Mouse (Mus musculus) liver, embryonic 13.5 days (tissue): ENCODE data around the gene S100a13. TPM values are rescaled to one million over a fixed set of nuclear protein-coding genes. Genes with fewer than 3 reads are reported as not detected.
A peak's percentile ranks its signal among the peaks of the same experiment; 100 is the strongest.

ENCODE experiments used
- ATAC-seq: fragments of 200-750 bp; cut with Nextera tagmentation; 2 replicates; pipeline ENCODE4 v1.8.0; 2017; ENCODE audit warnings: low read depth, mild to moderate bottlenecking, moderate number of reproducible peaks, moderate library complexity
- DNase-seq: peaks from one replicate; pipeline ENCODE4 v3.0.0; 2022
- H3K27ac ChIP-seq: fragments of 300-500 bp; sonication (generic); 2 replicates; pipeline ENCODE4 v1.5.1; 2015; ENCODE audit warnings: moderate library complexity, mild to moderate bottlenecking, inconsistent platforms
- H3K27me3 ChIP-seq: fragments of 300-500 bp; sonication (generic); 2 replicates; pipeline ENCODE4 v1.6.1; 2015; ENCODE audit warnings: mild to moderate bottlenecking, inconsistent platforms
- H3K36me3 ChIP-seq: fragments of 300-500 bp; sonication (generic); 2 replicates; pipeline ENCODE4 v1.6.1; 2015; ENCODE audit warnings: mild to moderate bottlenecking, inconsistent platforms
- H3K4me1 ChIP-seq: fragments of 300-500 bp; sonication (generic); replicated peaks from 2 replicates; pipeline ENCODE4 v1.6.1; 2015; ENCODE audit warnings: inconsistent platforms
- H3K4me2 ChIP-seq: fragments of 300-500 bp; sonication (generic); 2 replicates; pipeline ENCODE4 v1.6.1; 2015; ENCODE audit warnings: inconsistent platforms, mild to moderate bottlenecking, moderate library complexity
- H3K4me3 ChIP-seq: fragments of 300-500 bp; sonication (generic); replicated peaks from 2 replicates; pipeline ENCODE4 v1.5.1; 2015; ENCODE audit warnings: mild to moderate bottlenecking, inconsistent platforms
- H3K9ac ChIP-seq: fragments of 300-500 bp; sonication (generic); 2 replicates; pipeline ENCODE4 v1.6.1; 2015; ENCODE audit warnings: mild to moderate bottlenecking, inconsistent platforms
- H3K9me3 ChIP-seq: fragments of 300-500 bp; sonication (generic); replicated peaks from 2 replicates; pipeline ENCODE4 v1.6.1; 2016; ENCODE audit warnings: inconsistent platforms
- WGBS: fragments of 180-500 bp; shearing (Covaris S2); methylation state at CpG from one replicate; pipeline ENCODE4 v1.1.7; 2015; ENCODE audit not compliant: insufficient replicate concordance; 5-methylcytosine and 5-hydroxymethylcytosine counted together
- polyA plus RNA-seq: library from polyadenylated mRNA; unstranded; fragments of >200 nt; fragmentation: Nextera tagmentation; extraction: Ambion mirVana; gene quantifications from 2 replicates; pipeline ENCODE4 v1.2.1, GENCODE M21; 2015

The S100a13 gene
- polyA plus RNA-seq, 1 experiment from 2014 or later, result 20.6 TPM

- Histone ChIP-seq H3K36me3 (peaks cover 36% of the 10 kb centered on the region), H3K27ac (peak within 1 kb of the TSS; percentile 93), H3K4me2 (peak within 1 kb of the TSS; percentile 91), H3K4me3 (peak within 1 kb of the TSS; percentile 93), H3K9me3 (no peaks in the 10 kb centered on the region), H3K27me3 (peaks cover 8% of the 10 kb centered on the region; the same call in 1 of the 2 replicates), H3K9ac (peak within 1 kb of the TSS; percentile 97), H3K4me1 (peaks cover 32% of the 10 kb centered on the region)
- peak; percentile 89 for ATAC-seq
- peak; percentile 99 for DNase-seq
- WGBS, result under 1% methylated on average over 66 of the region's 66 CpGs
Observed at GRCm38 (mm10) chr3:90508950-90509746, 5.1 kb upstream of the S100a13 start, which contains the start of gene Chtop. Gene Chtop, minus strand, starts transcription at chr3:90509498.

- H3K9me3 ChIP-seq, result no peaks in the 10 kb centered on the region
- H3K4me2 ChIP-seq, result peak overlapping the region; percentile 91
- peaks cover 8% of the 10 kb centered on the region; the same call in 1 of the 2 replicates for H3K27me3 ChIP-seq
- 7% methylated on average over 2 of the region's 2 CpGs for WGBS
- H3K4me1 ChIP-seq, result peaks cover 38% of the 10 kb centered on the region
- ATAC-seq (no peak), DNase-seq (no peak)
- H3K9ac ChIP-seq, result peak overlapping the region; percentile 44; the same call in 1 of the 2 replicates
- H3K4me3 ChIP-seq, result peak overlapping the region; percentile 93
- H3K27ac ChIP-seq, result peak overlapping the region; percentile 37; the same call in 1 of the 2 replicates
- peaks cover 31% of the 10 kb centered on the region for H3K36me3 ChIP-seq
Observed at GRCm38 (mm10) chr3:90509747-90510123, 4.5 kb upstream of the S100a13 start.

- Histone ChIP-seq H3K36me3 (peaks cover 6% of the 10 kb centered on the region), H3K27me3 (peaks cover 8% of the 10 kb centered on the region; the same call in 1 of the 2 replicates), H3K9me3 (no peaks in the 10 kb centered on the region), H3K27ac (no peak overlapping the region), H3K4me1 (peaks cover 45% of the 10 kb centered on the region), H3K4me3 (no peak overlapping the region), H3K9ac (no peak overlapping the region), H3K4me2 (no peak overlapping the region)
- no peak for DNase-seq
- ATAC-seq, result no peak
- 67% methylated on average over 5 of the region's 5 CpGs for WGBS
Observed at GRCm38 (mm10) chr3:90512276-90512675, 2.0 kb upstream of the S100a13 start.

- 64% methylated on average over 9 of the region's 9 CpGs for WGBS
- Histone ChIP-seq H3K4me1 (peaks cover 36% of the 10 kb centered on the region), H3K36me3 (no peaks in the 10 kb centered on the region), H3K9ac (peak overlapping the region; percentile 70; the same call in 1 of the 2 replicates), H3K4me2 (peak overlapping the region; percentile 92; the same call in 1 of the 2 replicates), H3K4me3 (no peak overlapping the region), H3K27ac (no peak overlapping the region), H3K9me3 (no peaks in the 10 kb centered on the region), H3K27me3 (peaks cover 8% of the 10 kb centered on the region; the same call in 1 of the 2 replicates)
- DNase-seq (no peak), ATAC-seq (no peak)
Observed at GRCm38 (mm10) chr3:90512948-90513642, 1.1 kb upstream of the S100a13 start.

- peaks cover 8% of the 10 kb centered on the region; the same call in 1 of the 2 replicates for H3K27me3 ChIP-seq
- H3K27ac ChIP-seq, result no peak overlapping the region
- peak overlapping the region; percentile 92 for H3K4me2 ChIP-seq
- H3K9me3 ChIP-seq, result no peaks in the 10 kb centered on the region
- ATAC-seq (peak; percentile 86), DNase-seq (peak; percentile 60)
- H3K4me3 ChIP-seq, result peak overlapping the region; percentile 64
- peaks cover 31% of the 10 kb centered on the region for H3K4me1 ChIP-seq
- H3K36me3 ChIP-seq, result no peaks in the 10 kb centered on the region
- under 1% methylated on average over 10 of the region's 10 CpGs for WGBS
- H3K9ac ChIP-seq, result peak overlapping the region; percentile 70
Observed at GRCm38 (mm10) chr3:90514691-90515090, 456 bp downstream of the S100a13 start.

GRCm38 (mm10) chr3:90515242-90515641 lies 1.0 kb downstream of the S100a13 start:
- DNase-seq, result no peak
- WGBS, result 23% methylated on average over 1 of the region's 1 CpGs
- Histone ChIP-seq H3K27ac (no peak overlapping the region), H3K27me3 (peaks cover 8% of the 10 kb centered on the region; the same call in 1 of the 2 replicates), H3K4me2 (peak overlapping the region; percentile 92), H3K4me1 (peaks cover 29% of the 10 kb centered on the region), H3K4me3 (peak overlapping the region; percentile 64), H3K9ac (peak overlapping the region; percentile 70), H3K36me3 (no peaks in the 10 kb centered on the region), H3K9me3 (no peaks in the 10 kb centered on the region)
- ATAC-seq, result 0 out of 2 replicates have a peak, but pooled peaks have one; percentile 4

GRCm38 (mm10) chr3:90515789-90516188 lies 1.6 kb downstream of the S100a13 start:
- ATAC-seq, result no peak

GRCm38 (mm10) chr3:90517711-90518110 lies 3.5 kb downstream of the S100a13 start:
- H3K27ac ChIP-seq, result no peak overlapping the region
- H3K9me3 ChIP-seq, result no peaks in the 10 kb centered on the region
- H3K36me3 ChIP-seq, result no peaks in the 10 kb centered on the region
- DNase-seq (no peak), ATAC-seq (no peak)
- WGBS, result 81% methylated on average over 4 of the region's 4 CpGs
- H3K9ac ChIP-seq, result no peak overlapping the region
- no peak overlapping the region for H3K4me3 ChIP-seq
- peaks cover 29% of the 10 kb centered on the region for H3K4me1 ChIP-seq
- peaks cover 8% of the 10 kb centered on the region; the same call in 1 of the 2 replicates for H3K27me3 ChIP-seq
- no peak overlapping the region for H3K4me2 ChIP-seq

More at GRCm38 (mm10) chr3:90515789-90516188, 1.6 kb downstream of the S100a13 start:
- Histone ChIP-seq H3K36me3 (no peaks in the 10 kb centered on the region), H3K27ac (no peak overlapping the region), H3K4me1 (peaks cover 29% of the 10 kb centered on the region), H3K9me3 (no peaks in the 10 kb centered on the region), H3K4me3 (no peak overlapping the region), H3K9ac (no peak overlapping the region), H3K27me3 (peaks cover 8% of the 10 kb centered on the region; the same call in 1 of the 2 replicates), H3K4me2 (peak overlapping the region; percentile 92)
- 75% methylated on average over 4 of the region's 4 CpGs for WGBS
- no peak for DNase-seq

GRCm38 (mm10) chr3:90525421-90525820 lies 11.2 kb downstream of the S100a13 start:
- ATAC-seq (no peak), DNase-seq (no peak)
- Histone ChIP-seq H3K4me3 (no peak overlapping the region), H3K36me3 (no peaks in the 10 kb centered on the region), H3K9ac (no peak overlapping the region), H3K27me3 (no peaks in the 10 kb centered on the region), H3K4me2 (no peak overlapping the region), H3K4me1 (no peaks in the 10 kb centered on the region), H3K9me3 (no peaks in the 10 kb centered on the region), H3K27ac (no peak overlapping the region)
- WGBS, result 42% methylated on average over 4 of the region's 4 CpGs

- H3K4me1 ChIP-seq, result no peaks in the 10 kb centered on the region
- no peak overlapping the region for H3K4me2 ChIP-seq
- H3K4me3 ChIP-seq, result no peak overlapping the region
- no peak overlapping the region for H3K27ac ChIP-seq
- no peak overlapping the region for H3K9ac ChIP-seq
- no peaks in the 10 kb centered on the region for H3K9me3 ChIP-seq
- H3K36me3 ChIP-seq, result no peaks in the 10 kb centered on the region
- no peak for ATAC-seq
- WGBS, result 56% methylated on average over 2 of the region's 2 CpGs
- no peaks in the 10 kb centered on the region for H3K27me3 ChIP-seq
- no peak for DNase-seq
Observed at GRCm38 (mm10) chr3:90526076-90526475, 11.8 kb downstream of the S100a13 start.

GRCm38 (mm10) chr3:90526580-90526979 lies 12.3 kb downstream of the S100a13 start, which contains the start of gene S100a14:
Gene S100a14, plus strand, starts transcription at chr3:90526856.
- Histone ChIP-seq H3K9ac (no peak within 1 kb of the TSS), H3K27me3 (no peaks in the 10 kb centered on the region), H3K36me3 (no peaks in the 10 kb centered on the region), H3K9me3 (no peaks in the 10 kb centered on the region), H3K4me1 (no peaks in the 10 kb centered on the region), H3K4me3 (no peak within 1 kb of the TSS), H3K27ac (no peak within 1 kb of the TSS), H3K4me2 (no peak within 1 kb of the TSS)
- DNase-seq, result no peak
- no peak for ATAC-seq
- WGBS, result 50% methylated on average over 5 of the region's 5 CpGs
